Mouse (Mus musculus): ENCODE data around the gene Rnf11.

Rnf11 gene

DNA sequence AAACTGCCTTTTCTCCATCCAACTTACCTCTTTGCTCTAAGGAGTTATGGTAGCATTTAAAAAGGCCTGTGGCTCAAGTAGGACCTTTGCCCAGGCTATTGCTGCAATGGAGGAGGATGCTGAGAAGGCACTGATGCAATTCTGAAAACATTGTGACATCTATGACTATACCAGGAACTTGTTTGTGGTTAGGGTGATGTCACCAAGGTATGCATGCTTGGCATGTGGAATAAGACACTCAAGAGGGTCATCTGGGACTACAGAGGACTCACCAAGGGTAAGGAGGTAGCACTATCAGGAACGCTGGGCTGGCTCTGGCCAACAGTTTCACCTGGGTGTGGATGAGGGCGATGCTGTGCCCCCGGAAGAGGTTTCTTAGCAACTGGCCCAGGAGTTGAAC lies at the start of gene Rnf11:
Rnf11 (minus strand) TSS at position 108 of the 400 bp plus-strand sequence.
- DNase-seq (ENCODE audit: low spot score in 2 of 2): no peak

DNA sequence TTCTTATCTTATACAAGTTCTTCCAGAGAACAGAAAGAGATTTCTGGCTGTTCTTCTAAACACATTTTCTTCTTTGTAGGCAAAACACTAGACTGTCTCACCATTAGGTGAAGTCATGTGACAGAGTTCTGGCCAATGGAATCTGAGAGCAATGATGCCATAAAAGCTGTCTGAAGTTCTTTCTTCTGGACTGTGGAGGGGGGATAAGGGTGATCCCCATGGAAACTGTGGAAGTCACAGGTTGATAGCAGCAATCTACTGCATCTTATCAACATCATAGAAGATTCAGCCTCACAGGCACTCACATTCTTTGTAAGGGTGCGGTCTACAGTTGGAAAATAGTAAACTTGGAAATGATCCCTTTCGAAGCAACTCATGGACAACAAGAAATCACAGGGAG lies 46.6 kb upstream of the Rnf11 start, which contains the start of gene 4930522H14Rik:
4930522H14Rik (minus strand) TSS at position 187 of the 400 bp plus-strand sequence.
- no peak for DNase-seq (ENCODE audit: low spot score in 2 of 2)

DNA sequence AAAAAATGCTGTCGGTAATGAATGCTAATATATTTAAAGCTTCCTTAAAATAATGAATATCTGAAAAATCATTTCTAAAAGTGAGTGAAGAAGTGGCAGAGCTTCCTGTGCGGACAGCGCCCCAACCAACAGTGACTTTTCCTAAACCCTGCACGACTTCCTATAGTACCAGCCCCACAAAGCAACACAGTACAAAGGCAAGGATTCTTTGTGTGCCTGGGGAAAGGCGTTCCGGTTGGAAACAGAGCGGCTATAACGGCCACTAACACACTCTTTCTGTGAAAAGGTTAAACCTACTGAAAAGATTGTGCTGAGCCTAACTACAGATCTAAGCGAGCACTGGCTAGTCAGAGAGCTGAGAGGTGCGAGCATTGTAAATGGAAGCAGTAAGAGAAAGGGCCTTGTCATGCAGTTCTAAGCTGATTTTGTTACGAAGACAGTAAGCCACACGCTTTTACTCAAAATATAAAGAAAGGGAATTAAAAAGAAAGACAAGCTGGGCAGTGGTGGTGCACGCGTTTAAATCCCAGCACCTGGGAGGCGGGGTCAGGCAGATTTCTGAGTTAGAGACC lies 45.8 kb upstream of the Rnf11 start:
- no peak for DNase-seq (ENCODE audit: low spot score in 2 of 2)

DNA sequence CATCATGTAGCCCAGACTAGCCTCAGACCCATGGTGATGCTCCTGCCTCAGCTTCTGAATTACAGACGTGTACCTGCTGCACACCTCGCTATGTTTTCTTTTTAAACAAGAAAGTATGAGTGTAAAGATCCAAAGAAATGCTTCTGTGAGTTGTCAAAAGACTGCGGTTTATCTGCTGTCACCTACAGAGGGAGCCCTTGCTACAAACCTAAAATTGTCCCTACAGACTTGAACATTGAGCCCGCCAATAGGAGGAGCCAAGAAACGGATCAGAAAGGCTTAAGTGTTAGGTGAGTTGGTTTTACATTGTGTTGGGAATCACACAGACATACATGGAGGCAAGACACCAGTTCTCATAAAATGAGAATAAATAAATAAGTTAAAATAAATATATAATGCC lies 20.4 kb upstream of the Rnf11 start:
- peak in 1 of 2 experiments; percentile 31 for DNase-seq (ENCODE audit: low spot score in 2 of 2)

DNA sequence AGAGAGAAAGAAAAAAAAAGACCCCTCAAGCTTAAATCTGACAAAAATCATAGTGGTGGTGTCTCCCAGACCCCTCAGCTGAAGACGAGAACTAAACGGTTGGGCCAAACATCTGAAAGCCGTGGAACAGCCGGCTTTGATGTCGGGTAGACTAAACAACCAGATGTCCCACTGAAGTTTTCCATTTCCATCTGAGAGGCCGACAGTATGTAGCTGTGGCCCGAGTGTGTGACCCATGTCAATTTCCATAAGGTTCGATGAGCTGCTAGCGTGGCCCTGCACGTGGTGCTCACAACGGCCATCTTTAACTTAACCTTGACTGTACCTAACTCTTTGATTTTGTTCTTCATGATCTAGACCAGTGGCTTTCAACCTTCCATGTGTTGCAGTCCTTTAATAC lies 13.9 kb upstream of the Rnf11 start:
- DNase-seq (ENCODE audit: low spot score in 2 of 2): no peak

DNA sequence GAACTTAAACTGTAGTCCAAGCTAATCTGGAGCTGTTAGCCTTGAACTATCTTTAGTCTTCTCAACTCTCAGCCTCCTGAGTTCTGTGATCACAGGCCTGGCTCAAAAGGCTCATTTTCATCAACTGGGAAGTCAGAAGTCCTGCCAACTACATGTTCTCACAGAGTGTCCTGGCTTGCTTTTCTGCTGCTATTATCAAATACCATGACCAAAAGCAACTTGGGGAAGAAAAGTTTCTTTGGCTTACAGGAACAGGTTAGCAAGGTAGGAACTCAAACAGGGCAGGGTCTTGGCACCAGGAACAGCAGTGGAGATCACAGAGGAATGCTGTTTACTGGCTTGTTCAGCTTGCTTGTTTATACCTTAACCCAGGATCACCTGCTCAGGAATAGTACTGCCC lies 9.1 kb upstream of the Rnf11 start:
- no peak for DNase-seq (ENCODE audit: low spot score in 2 of 2)

DNA sequence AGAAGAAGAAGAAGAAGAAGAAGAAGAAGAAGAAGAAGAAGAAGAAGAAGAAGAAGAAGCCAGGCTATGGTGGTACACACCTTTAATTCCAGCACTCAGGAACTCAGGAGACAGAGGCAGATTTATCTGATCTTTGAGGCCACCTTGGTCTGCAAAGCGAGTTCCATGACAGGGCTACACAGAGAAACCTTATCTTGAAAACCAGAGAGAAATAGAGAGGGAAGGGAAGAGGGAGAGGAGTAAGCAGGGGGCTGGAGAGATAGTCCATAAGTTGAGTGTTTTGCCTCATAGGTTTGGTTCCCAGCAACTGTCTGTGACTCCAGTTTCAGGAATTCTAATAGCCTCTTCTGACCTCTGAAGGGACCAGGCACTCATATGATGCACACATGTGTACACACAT lies 4.3 kb upstream of the Rnf11 start:
- no peak for DNase-seq (ENCODE audit: low spot score in 2 of 2)

DNA sequence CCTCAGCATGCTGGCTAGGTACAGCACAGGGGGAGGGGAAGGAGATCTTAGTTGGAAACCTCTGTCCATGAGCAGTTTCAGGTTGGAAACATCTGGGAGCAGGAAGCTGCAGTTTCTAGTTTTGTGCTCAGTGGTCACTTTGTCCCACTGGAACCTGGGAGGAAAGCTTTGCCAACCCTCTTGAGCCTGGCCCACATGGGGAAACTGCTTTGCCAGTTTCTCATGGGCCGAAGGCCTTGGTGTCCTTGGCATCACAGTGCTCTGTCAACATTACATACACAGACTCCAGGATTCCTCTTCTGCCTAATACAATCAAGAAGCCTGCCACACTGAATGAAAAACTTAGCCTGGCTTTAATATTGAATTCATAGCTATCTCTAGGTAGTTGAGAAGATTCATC lies 1.8 kb downstream of the Rnf11 start:
- no peak for DNase-seq (ENCODE audit: low spot score in 2 of 2)

DNA sequence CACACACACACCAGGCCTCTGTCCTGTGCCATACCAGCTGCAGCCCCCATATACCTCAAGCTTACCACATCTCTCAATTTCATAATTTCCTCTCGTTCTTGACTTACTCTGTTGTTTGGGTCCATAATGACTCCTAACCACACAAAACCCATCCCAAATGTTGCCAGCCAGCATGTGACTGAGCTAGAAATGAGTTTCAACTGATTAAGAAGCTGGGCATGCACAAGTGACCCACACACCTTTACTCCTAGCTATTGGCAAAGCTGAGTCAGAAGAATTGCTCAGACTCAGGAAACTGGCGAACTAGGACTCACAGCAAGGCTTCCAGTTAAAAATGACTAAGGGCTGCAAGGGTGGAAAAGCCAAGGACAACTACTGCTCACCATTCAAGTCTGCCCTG lies 3.1 kb downstream of the Rnf11 start:
- no peak for DNase-seq (ENCODE audit: low spot score in 2 of 2)

DNA sequence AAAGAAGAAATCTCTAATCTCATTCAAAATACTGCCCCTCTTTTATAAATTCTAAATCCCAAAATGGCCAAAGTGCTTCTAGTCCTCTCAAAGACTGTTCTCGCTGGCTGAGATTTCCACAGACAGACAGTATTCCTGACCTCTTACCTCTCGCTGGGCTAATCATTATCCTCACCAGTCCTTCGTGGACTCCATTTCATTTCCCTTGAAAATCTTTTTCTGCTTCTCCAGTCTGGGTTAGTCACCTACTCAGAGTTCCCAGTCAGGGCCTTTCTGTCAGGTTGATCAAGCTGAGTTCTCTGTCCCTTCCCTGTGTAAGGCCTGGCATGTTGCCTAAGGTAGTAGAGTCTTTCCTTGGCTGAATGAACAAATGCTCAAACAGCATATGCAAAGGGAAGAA lies 7.1 kb downstream of the Rnf11 start:
- no peak for DNase-seq (ENCODE audit: low spot score in 2 of 2)

DNA sequence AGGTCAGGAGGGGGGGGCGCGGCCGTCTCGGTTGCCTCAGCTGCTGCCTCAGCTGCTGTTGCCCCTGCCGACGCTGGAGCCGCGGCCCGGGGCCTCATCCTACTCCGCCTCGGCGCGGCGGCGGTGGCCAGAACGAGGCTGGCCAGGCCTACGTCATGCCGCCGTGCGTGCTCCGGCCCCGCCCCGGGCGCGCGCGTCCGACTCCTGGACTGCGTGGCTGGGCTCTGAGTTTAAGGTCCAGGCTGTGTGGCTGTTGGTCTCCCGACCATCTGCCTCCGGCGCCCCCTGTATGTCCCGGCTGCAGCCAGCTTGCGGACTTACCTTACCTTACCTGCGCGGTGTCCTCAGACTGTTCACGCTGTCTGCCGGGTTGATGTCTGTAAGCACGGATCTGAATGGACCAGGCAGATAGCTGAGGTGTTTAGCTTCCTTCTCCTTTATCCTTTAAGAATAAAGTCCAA lies 7.9 kb downstream of the Rnf11 start:
- DNase-seq (ENCODE audit: low spot score in 2 of 2): peak; percentile 83 to 93

DNA sequence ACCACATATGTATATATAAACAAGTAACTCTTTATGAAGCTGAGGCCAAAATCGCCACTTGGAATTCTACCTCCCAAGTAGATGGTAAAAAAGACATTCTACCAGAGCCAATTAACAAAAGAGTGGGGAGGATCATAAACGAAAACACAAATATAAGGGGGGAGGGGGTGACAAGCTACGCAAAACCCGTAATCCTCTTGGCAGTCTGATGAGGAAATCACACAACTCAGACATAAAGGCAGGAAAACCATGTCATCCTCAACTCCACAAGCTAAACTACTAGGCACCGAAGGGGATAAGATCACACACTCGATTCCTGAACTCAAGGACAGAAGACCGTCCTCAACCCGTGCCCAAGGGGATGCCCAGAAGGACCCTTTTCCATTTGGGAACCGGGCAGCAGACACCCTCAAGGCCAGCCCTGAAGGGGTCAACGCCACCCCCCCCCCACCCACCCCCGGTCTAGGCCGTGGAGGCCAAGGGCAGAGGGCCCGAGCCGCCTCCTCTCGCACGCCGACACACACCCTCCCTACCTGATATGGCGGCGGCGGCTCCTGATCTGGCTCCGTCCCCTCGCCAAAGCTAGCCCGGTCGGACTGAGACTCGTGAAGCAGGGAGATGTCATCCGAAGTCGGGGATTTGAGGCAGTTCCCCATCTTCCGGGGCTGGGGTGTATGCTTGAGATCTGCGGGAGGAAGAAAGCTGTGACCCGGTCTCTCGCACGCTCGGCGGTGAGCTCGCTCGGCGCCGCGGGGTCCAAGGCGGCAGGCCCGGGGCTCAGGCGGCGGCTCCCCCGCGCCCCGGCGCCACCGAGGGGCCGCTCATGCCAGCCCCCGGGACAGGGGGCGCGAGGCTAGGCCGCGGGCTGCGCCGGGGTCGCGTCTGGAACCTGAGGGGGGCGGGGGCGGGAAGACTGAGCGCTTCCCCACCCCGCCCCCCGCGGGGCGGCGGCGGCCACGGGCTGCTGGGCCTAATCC lies 8.7 kb downstream of the Rnf11 start:
- DNase-seq (ENCODE audit: low spot score in 2 of 2): peak; percentile 27 to 62

DNA sequence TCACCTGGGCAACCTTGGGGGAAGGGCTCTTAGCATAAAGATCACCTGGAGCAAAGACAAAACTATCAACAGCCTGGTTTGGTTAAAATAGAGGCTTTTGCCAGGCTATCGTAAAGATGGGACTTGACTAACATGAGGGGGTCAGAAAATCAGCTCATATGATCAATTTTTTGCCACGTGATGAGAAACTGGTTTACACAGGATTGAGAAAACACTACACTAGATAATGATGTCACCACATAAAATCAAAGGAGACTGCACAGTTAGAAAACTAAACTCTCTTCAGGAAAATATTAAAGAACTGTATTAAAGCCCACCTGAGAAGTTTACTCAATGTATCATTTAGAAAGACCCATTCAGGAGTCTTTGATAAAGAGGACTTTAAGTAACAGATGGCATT lies 9.4 kb downstream of the Rnf11 start:
- DNase-seq (ENCODE audit: low spot score in 2 of 2): no peak

DNA sequence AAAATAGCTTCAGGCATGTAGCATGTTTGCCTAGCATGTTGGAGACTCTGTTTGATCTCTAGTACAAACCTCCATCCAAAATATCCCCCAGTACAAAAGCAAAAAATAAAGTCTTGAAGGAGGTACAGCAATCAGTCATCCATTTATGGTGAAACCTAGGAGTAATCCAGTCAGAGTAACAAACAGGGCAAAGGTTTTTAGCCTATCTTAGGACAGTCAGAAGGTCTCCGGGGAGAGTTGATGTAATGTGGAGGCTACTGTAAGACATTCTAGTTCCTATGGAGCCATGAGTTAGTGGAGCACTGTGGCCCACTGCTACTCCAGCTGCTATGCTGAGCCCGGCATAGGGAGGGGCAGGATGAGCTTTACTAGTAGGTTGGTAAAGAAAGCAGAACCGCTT lies 12.0 kb downstream of the Rnf11 start:
- DNase-seq (ENCODE audit: low spot score in 2 of 2): no peak

DNA sequence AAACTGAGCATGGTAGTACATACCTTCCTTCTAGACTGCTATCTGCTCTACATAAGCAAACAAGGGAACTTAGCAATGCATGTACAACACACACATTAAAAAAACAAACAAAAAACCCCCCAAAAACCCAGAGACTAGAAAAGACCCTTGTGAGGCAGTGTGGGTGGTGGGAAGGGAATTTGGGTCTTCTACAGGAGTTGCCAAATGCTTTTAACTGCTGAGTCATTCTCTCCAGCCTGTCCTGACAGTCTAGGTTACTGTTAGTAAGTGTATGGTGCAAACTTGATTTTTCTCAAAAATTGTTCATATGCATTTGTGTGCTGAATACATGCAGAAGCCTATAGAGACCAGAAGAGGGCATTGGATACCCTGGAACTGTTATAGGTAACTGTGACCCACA lies 12.9 kb downstream of the Rnf11 start:
- DNase-seq (ENCODE audit: low spot score in 2 of 2): no peak

DNA sequence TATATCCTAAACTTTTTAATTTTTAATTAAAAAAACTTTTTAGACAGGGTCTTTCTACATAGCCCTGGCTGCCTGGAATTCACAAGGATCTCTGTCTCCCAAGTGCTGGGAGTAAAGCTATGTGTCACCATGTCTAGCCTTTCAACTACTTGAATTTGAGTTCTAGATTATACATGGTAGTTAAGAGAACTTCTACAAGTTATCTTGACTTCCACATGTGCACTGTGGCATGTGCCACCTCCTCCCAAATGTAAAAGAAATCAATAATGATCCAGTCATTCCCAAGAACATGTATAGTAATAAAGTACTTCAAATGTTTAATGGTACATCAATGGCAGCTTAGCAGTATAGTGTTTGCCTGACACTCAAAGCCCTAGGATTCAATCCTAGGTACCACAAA lies 16.8 kb downstream of the Rnf11 start:
- DNase-seq (ENCODE audit: low spot score in 2 of 2): no peak

DNA sequence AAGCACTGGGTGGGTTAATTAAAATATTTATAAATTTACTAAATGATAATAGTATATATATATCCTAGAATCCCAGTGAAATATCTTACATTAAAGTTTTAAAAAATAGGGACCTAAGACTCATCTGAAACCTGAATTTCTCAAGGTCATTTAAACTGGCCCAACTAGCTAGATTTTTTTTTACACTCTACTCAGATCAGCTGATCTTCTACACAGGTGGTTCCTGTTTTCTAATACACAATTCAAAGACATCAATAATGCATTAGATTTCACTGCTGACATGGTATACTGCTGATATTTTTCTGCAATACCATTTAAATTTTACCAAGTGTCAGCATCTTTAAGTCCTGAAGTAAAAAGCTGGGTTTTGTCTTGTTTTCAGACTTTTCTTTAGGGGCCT lies 20.6 kb downstream of the Rnf11 start:
- DNase-seq (ENCODE audit: low spot score in 2 of 2): no peak

DNA sequence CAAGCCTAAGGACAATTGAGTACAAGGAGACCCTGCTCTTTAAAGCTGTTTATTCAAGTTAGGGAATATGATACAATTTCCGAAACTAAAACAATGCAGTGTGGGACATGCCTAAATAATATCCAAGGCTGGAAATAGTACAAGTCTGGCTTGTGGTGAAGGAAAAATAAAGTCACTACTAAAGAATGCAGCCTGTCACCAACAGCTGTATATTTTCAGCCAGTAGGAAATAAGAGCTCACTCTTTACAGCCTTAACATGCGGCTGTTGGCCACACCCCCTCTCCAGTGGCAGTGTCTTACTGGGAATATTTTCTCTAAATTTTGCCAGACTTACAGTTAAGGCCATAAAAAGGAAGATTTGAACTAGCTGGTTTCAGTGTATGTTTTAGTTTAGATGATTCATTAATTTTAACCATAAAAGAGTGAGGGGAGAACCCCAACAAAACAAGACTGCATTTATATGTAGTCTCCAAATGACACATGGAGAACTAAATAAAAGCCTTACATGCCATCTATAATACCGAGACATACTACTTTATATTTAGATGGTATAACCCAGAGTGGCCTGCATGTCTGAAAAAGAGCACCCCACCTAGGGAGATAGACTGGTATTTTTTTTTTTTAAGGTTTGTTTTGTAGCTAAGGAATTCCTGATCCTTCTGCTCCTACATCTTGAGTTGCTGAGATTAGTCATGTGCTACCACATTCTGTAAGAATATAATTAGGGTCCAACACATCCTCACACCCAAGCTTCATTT lies 23.9 kb downstream of the Rnf11 start:
- DNase-seq (ENCODE audit: low spot score in 2 of 2): no peak

DNA sequence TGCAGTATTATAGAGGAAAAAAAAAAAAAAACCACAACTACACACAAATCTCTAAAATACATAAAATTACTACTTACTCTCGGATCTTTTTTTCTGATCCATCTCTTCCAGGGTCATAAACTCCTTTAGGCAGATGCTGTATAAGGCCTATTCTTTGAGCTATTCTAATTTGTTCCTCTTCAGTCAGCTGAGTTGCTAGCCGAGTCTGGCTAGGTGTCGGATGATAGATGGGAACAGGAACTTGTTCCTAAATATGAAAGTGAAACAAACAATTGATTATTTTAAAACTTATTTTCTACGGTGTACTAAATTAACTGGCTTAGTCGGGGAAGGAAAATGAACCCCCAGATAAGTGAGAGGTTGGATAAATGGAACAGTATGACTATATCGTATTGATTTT lies 27.7 kb downstream of the Rnf11 start:
- no peak for DNase-seq (ENCODE audit: low spot score in 2 of 2)

DNA sequence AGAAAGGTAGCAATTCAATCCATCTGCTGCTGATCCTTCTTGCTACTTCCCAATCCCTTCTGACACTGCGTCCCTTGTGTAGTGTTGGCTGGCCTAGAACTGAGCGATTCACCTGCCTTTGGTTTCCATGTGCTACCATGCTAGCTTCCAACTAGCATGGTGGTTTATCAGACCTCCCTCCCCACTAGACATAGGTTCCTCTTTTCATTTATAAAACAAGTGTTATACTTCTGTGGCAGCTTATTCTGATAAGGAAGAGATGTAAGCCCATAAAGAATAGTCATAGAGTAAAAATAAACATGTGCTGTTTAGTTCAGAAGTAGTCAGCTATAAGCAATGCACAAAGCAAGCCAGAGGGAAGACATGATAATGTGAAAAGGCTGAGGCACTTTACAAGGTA lies 36.0 kb downstream of the Rnf11 start:
- DNase-seq (ENCODE audit: low spot score in 2 of 2): no peak

DNA sequence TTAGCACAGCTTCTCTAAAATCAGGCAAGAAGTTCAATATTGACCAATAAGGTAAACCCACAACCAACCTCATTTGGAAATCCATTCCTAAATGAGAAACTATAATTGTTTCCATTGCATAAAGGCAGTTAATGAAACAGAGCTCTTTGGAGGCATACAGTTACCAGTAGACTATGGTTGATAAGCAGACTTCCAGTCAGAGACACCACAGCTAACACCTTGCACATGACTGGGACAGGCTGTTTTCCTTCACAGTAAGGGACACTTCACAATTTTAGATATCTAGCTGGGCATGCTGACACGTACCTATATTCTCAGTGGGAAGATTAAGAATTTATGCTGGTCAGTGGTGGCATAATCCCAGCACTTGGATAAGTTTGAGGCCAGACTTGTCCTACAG lies 38.6 kb downstream of the Rnf11 start:
- no peak for DNase-seq (ENCODE audit: low spot score in 2 of 2)

DNA sequence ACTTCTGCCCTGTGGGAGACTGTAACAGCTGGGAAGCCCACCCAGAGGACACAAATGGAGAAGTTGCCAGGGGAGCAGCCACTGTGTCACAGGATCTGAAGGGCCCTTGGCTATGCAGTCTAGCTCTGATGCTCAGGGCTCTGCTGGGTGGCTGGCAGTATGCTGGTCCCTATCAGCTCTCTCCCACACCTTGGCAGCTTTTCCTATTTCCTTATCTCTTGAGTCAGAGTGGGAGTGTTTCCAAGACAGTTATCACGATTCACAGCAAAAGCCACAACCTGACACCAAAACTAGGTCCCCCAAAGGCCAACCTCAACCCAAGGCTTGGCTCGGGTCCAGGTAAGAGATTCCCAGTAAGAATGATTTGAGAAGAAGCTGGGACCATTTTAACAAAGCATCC lies 39.1 kb downstream of the Rnf11 start:
- DNase-seq (ENCODE audit: low spot score in 2 of 2): no peak

Data from cerebellum, postnatal 4 days (tissue).